Comparison of ENCODE assay signal across 14 mouse cellular contexts in the genomic region with DNA sequence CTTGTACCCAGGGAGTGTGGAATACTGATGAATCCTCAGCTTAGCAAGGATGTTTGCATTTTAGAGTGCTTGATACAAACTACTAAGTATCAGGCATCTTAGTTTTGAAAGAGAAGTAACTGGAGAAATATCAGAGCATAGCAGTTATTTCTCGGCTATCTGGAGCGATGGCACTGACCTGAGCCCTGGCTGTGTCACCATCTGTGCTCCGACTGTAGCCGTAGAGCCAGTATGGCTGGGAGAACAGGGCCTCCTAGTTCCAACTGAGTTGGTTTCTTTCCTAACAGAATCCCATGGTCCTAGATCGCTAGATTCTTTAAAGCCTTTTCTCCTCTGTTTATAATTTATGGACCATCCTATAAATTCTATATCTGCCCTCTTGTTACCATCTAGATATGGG.
"Had no signal": no experiment of that assay in that cellular context is flagged by ENCODE, and none has a peak within 500 bp of the region (broad histone marks: within the 10 kb centered on the region; RNA-seq: fewer than 3 reads in every experiment).

No protein-coding gene starts in this region.

- H3K9ac ChIP-seq: liver, embryonic 15.5 days; lung, embryonic 15.5 days; midbrain, embryonic 13.5 days; neural tube, embryonic 15.5 days had no signal

- H3K27ac ChIP-seq: kidney, postnatal 0 days; limb, embryonic 10.5 days; liver, embryonic 15.5 days; lung, embryonic 15.5 days; midbrain, embryonic 13.5 days; neural tube, embryonic 15.5 days had no signal

- H3K4me2 ChIP-seq: liver, embryonic 11.5 days; liver, embryonic 15.5 days; lung, embryonic 15.5 days; midbrain, embryonic 13.5 days; neural tube, embryonic 15.5 days had no signal

- H3K4me3 ChIP-seq: limb, embryonic 10.5 days; liver, embryonic 15.5 days; lung, embryonic 15.5 days; midbrain, embryonic 13.5 days; myocyte; neural tube, embryonic 15.5 days had no signal

- DNase-seq: kidney, adult 9 months; kidney, postnatal 36 days; lung, postnatal 14 days; right cerebral cortex, adult 18-20 months; right cerebral cortex, postnatal 25 days; thymus, postnatal 14 days had no signal

- H3K4me1 ChIP-seq: limb, embryonic 10.5 days; liver, embryonic 15.5 days; lung, embryonic 15.5 days; midbrain, embryonic 13.5 days had no signal

- H3K27me3 ChIP-seq: liver, embryonic 15.5 days; lung, embryonic 15.5 days; midbrain, embryonic 13.5 days; neural tube, embryonic 15.5 days had no signal

- H3K9me3 ChIP-seq: limb, embryonic 10.5 days; liver, embryonic 15.5 days; lung, embryonic 15.5 days; midbrain, embryonic 13.5 days; neural tube, embryonic 15.5 days had no signal

- ATAC-seq: midbrain, embryonic 13.5 days had no signal

- H3K36me3 ChIP-seq: limb, embryonic 10.5 days; liver, embryonic 15.5 days; lung, embryonic 15.5 days; midbrain, embryonic 13.5 days; neural tube, embryonic 15.5 days had no signal
